Comparison of ENCODE assay signal across 15 mouse cellular contexts in genomic region chr5:18343455-18344142, GRCm38 (mm10). TPM values are rescaled to one million over a fixed set of nuclear protein-coding genes. Genes with fewer than 3 reads are reported as not detected.
"Had no signal": no experiment of that assay in that cellular context is flagged by ENCODE, and none has a peak within 500 bp of the region (broad histone marks: within the 10 kb centered on the region; RNA-seq: fewer than 3 reads in every experiment).

No protein-coding gene starts in this region.

- H3K4me1 ChIP-seq: limb, embryonic 10.5 days; liver, embryonic 13.5 days; lung, embryonic 15.5 days; megakaryocyte, embryonic 14.5 days; midbrain, embryonic 12.5 days; neural tube, embryonic 13.5 days; stomach, embryonic 15.5 days had no signal

- H3K36me3 ChIP-seq: limb, embryonic 10.5 days; liver, embryonic 13.5 days; lung, embryonic 15.5 days; midbrain, embryonic 12.5 days; stomach, embryonic 15.5 days had no signal

- H3K27me3 ChIP-seq: liver, embryonic 13.5 days; lung, embryonic 15.5 days; megakaryocyte, embryonic 14.5 days; midbrain, embryonic 12.5 days; neural tube, embryonic 13.5 days; stomach, embryonic 15.5 days had no signal

- DNase-seq: liver, embryonic 13.5 days; liver, postnatal 0 days; lung, postnatal 14 days; retina, postnatal 1 day; right cerebral cortex, postnatal 4 days; thymus, adult 2 months; thymus, postnatal 25 days had no signal

- ATAC-seq: liver, postnatal 0 days had no signal

- H3K9me3 ChIP-seq: limb, embryonic 10.5 days; liver, embryonic 13.5 days; neural tube, embryonic 13.5 days; stomach, embryonic 15.5 days had no signal

- H3K27ac ChIP-seq: layer of hippocampus, adult 2 months; limb, embryonic 10.5 days; liver, embryonic 13.5 days; lung, embryonic 15.5 days; macrophage; midbrain, embryonic 12.5 days; neural tube, embryonic 13.5 days; stomach, embryonic 15.5 days had no signal

- H3K4me3 ChIP-seq: layer of hippocampus, adult 2 months; limb, embryonic 10.5 days; liver, embryonic 13.5 days; lung, embryonic 15.5 days; megakaryocyte, embryonic 14.5 days; midbrain, embryonic 12.5 days; neural tube, embryonic 13.5 days; stomach, embryonic 15.5 days had no signal

- H3K4me2 ChIP-seq: liver, embryonic 13.5 days; lung, embryonic 15.5 days; midbrain, embryonic 12.5 days; neural tube, embryonic 13.5 days; stomach, embryonic 15.5 days had no signal

- H3K9ac ChIP-seq: liver, embryonic 13.5 days; liver, postnatal 0 days; lung, embryonic 15.5 days; midbrain, embryonic 12.5 days; neural tube, embryonic 13.5 days; stomach, embryonic 15.5 days had no signal

RNA-seq across cellular contexts. Expression of gene Gnai1, which starts 16.6 kb away (rescaled TPM):
- polyA plus RNA-seq: macrophage had no signal
